Mouse (Mus musculus) liver, embryonic 11.5 days (tissue): ENCODE measurements at regions not wholly inside any gene's neighbourhood (a gene's known extent, or its start where the extent isn't known, plus 50 kb on each side); places are given as distances from the start of the nearest gene placed in this dataset.

Source experiments
- ATAC-seq: fragments of 200-750 bp; cut with Nextera tagmentation; replicated peaks from 2 replicates; pipeline ENCODE4 v1.8.0; 2017; ENCODE audit warnings: moderate number of reproducible peaks, mild to moderate bottlenecking, moderate TSS enrichment, moderate library complexity; ENCODE audit not compliant: low FRiP score
- DNase-seq: peaks from one replicate; pipeline ENCODE4 v3.0.0-alpha.2; 2017; ENCODE audit warnings: low spot score
- H3K27ac ChIP-seq: fragments of 300-500 bp; sonication (generic); 2 replicates; pipeline ENCODE4 v1.5.1; 2014; ENCODE audit warnings: mild to moderate bottlenecking, low read depth, low read length, control low read depth
- H3K27me3 ChIP-seq: fragments of 300-500 bp; sonication (generic); replicated peaks from 2 replicates; pipeline ENCODE4 v1.6.1; 2014; ENCODE audit warnings: low read length, mixed read lengths; ENCODE audit not compliant: control insufficient read depth, insufficient read depth
- H3K36me3 ChIP-seq: fragments of 300-500 bp; sonication (generic); 2 replicates; pipeline ENCODE4 v1.6.1; 2014; ENCODE audit warnings: mild to moderate bottlenecking, low read length, moderate library complexity, mixed read lengths; ENCODE audit not compliant: control insufficient read depth, insufficient read depth
- H3K4me1 ChIP-seq: fragments of 300-500 bp; sonication (generic); replicated peaks from 2 replicates; pipeline ENCODE4 v1.6.1; 2014; ENCODE audit warnings: low read length, mixed read lengths; ENCODE audit not compliant: control insufficient read depth, insufficient read depth
- H3K4me2 ChIP-seq: fragments of 300-500 bp; sonication (generic); 2 replicates; pipeline ENCODE4 v1.6.1; 2014; ENCODE audit warnings: mild to moderate bottlenecking, control low read depth, moderate library complexity
- H3K4me3 ChIP-seq: fragments of 300-500 bp; sonication (generic); 2 replicates; pipeline ENCODE4 v1.5.1; 2014; ENCODE audit warnings: low read depth, low read length, control low read depth
- H3K9ac ChIP-seq: fragments of 300-500 bp; sonication (generic); 2 replicates; pipeline ENCODE4 v1.6.1; 2014; ENCODE audit warnings: low read depth, low read length, control low read depth
- H3K9me3 ChIP-seq: fragments of 300-500 bp; sonication (generic); 2 replicates; pipeline ENCODE4 v1.6.1; 2016; ENCODE audit warnings: low read length, inconsistent platforms, mixed read lengths; ENCODE audit not compliant: control insufficient read depth
- WGBS: fragments of 180-500 bp; shearing (Covaris S2); extraction: QIAGEN DNeasy Blood & Tissue Kit; methylation state at CpG from one replicate; pipeline ENCODE4 v1.1.7; 2014; 5-methylcytosine and 5-hydroxymethylcytosine counted together

GRCm38 (mm10) chr9:86160316-86160715 is 304.4 kb downstream of the Ube2cbp start:
- no peak for ATAC-seq
- Histone ChIP-seq H3K36me3 (no peaks in the 10 kb centered on the region), H3K27ac (no peak overlapping the region), H3K9me3 (no peaks in the 10 kb centered on the region), H3K4me2 (no peak overlapping the region), H3K4me1 (no peaks in the 10 kb centered on the region), H3K4me3 (no peak overlapping the region), H3K27me3 (no peaks in the 10 kb centered on the region), H3K9ac (no peak overlapping the region)
- WGBS, result 94% methylated on average over 1 of the region's 1 CpGs
- DNase-seq, result no peak

- ATAC-seq, result no peak
Observed at GRCm38 (mm10) chr9:86166362-86167067, 298.2 kb downstream of the Ube2cbp start.

DNA sequence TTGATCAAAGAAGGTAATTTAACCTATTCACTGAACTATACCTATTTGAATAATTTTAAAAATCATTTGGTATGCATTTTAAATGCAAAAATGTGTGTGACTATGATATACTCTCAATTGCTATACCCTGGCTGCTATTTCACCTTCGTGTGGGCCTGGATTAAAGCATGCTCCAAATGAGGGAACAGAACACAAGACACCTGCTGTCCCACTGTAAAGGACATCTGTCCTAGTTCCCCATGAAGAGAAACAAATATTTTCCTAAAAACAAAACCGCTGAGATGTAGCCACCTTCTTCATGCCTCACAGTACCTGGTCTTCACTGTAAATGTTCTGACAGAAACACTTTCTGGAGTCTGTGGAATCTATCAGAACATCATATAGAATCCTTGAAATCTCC is 294.0 kb downstream of the Ube2cbp start:
- Histone ChIP-seq H3K4me2 (no peak overlapping the region), H3K4me3 (no peak overlapping the region), H3K36me3 (no peaks in the 10 kb centered on the region), H3K4me1 (no peaks in the 10 kb centered on the region), H3K9me3 (no peaks in the 10 kb centered on the region), H3K27ac (no peak overlapping the region), H3K9ac (no peak overlapping the region), H3K27me3 (no peaks in the 10 kb centered on the region)
- ATAC-seq (no peak), DNase-seq (no peak)
- WGBS, result 74% methylated on average over 2 of the region's 2 CpGs

More at GRCm38 (mm10) chr9:86166362-86167067, 298.2 kb downstream of the Ube2cbp start:
- Histone ChIP-seq H3K27ac (no peak overlapping the region), H3K4me1 (no peaks in the 10 kb centered on the region), H3K27me3 (no peaks in the 10 kb centered on the region), H3K36me3 (no peaks in the 10 kb centered on the region), H3K9me3 (no peaks in the 10 kb centered on the region), H3K4me2 (no peak overlapping the region), H3K9ac (no peak overlapping the region), H3K4me3 (no peak overlapping the region)
- DNase-seq, result no peak
- 63% methylated on average over 3 of the region's 3 CpGs for WGBS

DNA sequence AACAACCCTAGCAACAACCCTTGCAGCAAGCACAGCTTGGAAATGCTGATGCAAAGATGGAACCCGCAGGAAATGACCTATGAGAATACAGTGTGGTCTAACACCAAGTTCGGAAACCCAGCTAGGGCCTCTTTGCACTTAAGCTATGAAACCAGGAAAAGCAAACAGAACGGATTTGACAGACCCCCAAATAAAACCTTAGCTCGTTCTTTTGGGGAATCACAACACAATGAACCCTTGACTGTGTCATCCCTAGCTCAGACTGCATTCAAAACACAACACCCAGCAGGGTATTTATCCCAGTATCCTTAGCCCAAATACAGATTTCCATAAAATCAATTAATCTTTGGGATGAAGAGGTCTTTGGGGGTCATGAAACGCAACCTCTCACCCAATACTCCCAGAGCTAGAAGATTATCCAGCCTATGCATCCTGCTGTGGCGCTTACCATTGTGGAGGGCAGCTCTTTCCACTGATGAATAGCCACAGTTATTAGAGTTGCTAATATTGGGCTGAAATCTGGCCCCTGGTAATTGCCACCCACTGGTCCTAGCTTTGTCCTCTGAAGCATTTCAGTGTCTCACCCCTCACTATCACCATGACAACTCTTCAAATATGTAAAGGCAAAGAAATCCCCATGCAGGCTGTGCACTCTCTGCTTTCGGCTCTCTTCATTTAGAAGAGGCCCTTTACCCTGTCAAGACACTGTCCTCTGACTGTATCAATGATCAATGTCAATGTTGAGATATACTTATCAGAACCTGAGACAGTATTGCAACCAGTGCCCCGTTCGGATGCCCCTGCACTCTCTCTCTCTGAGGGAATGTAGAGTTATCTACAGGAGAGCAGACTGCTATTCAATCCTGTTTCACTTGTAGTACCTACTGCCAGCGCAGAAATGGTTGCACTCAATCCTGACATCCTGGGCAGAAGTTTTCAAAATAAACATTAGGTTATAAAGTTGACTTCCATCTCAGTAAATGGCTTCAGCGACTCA is 277.7 kb downstream of the Ube2cbp start:
- DNase-seq (no peak), ATAC-seq (no peak)
- Histone ChIP-seq H3K4me2 (no peak overlapping the region), H3K36me3 (no peaks in the 10 kb centered on the region), H3K27me3 (no peaks in the 10 kb centered on the region), H3K9ac (no peak overlapping the region), H3K9me3 (no peaks in the 10 kb centered on the region), H3K4me3 (no peak overlapping the region), H3K4me1 (no peaks in the 10 kb centered on the region), H3K27ac (no peak overlapping the region)
- 75% methylated on average over 11 of the region's 11 CpGs for whole genome bisulfite sequencing

DNA sequence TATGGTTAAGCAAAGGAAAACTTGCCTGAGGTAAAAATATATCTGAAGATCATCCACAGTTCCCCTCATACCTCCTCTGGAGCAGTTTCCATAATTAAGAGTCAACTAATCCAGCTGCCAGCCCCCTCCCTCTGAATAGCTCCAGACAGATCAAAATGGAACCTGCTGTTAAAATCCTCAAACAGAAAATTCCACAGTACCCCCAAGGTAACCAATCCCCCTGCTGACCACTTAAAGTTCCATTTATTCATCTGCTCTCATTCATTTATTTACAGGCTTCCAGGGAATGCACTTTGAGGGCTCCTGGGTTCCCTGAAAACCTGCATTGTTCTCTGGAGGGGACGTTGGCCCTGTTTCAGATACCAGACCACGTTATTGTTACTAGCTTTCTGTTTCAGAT is 275.9 kb downstream of the Ube2cbp start:
- no peaks in the 10 kb centered on the region for H3K27me3 ChIP-seq
- no peak overlapping the region for H3K9ac ChIP-seq
- DNase-seq (no peak), ATAC-seq (no peak)
- no peak overlapping the region for H3K4me3 ChIP-seq
- H3K4me2 ChIP-seq, result no peak overlapping the region
- H3K27ac ChIP-seq, result no peak overlapping the region
- 36% methylated on average over 2 of the region's 2 CpGs for WGBS
- H3K9me3 ChIP-seq, result no peaks in the 10 kb centered on the region
- no peaks in the 10 kb centered on the region for H3K36me3 ChIP-seq
- no peaks in the 10 kb centered on the region for H3K4me1 ChIP-seq

GRCm38 (mm10) chr9:86205041-86205440 is 259.7 kb downstream of the Ube2cbp start:
- DNase-seq (no peak), ATAC-seq (no peak)
- Histone ChIP-seq H3K4me3 (no peak overlapping the region), H3K27me3 (no peaks in the 10 kb centered on the region), H3K9ac (no peak overlapping the region), H3K4me1 (no peaks in the 10 kb centered on the region), H3K27ac (no peak overlapping the region), H3K4me2 (no peak overlapping the region), H3K9me3 (no peaks in the 10 kb centered on the region), H3K36me3 (no peaks in the 10 kb centered on the region)
- WGBS, result 68% methylated on average over 3 of the region's 3 CpGs

GRCm38 (mm10) chr9:86208334-86208925 is 256.3 kb downstream of the Ube2cbp start:
- no peaks in the 10 kb centered on the region for H3K36me3 ChIP-seq
- no peak overlapping the region for H3K27ac ChIP-seq
- ATAC-seq (no peak), DNase-seq (no peak)
- no peaks in the 10 kb centered on the region for H3K9me3 ChIP-seq
- no peak overlapping the region for H3K4me2 ChIP-seq
- no peaks in the 10 kb centered on the region for H3K4me1 ChIP-seq
- H3K27me3 ChIP-seq, result no peaks in the 10 kb centered on the region
- H3K4me3 ChIP-seq, result no peak overlapping the region
- 74% methylated on average over 5 of the region's 5 CpGs for WGBS
- no peak overlapping the region for H3K9ac ChIP-seq

GRCm38 (mm10) chr9:86211267-86211666 is 253.5 kb downstream of the Ube2cbp start:
- no peak for DNase-seq
- Histone ChIP-seq H3K4me1 (no peaks in the 10 kb centered on the region), H3K9ac (no peak overlapping the region), H3K27ac (no peak overlapping the region), H3K27me3 (no peaks in the 10 kb centered on the region), H3K9me3 (no peaks in the 10 kb centered on the region), H3K4me2 (no peak overlapping the region), H3K4me3 (no peak overlapping the region), H3K36me3 (no peaks in the 10 kb centered on the region)
- ATAC-seq, result no peak
- WGBS, result 81% methylated on average over 3 of the region's 3 CpGs
